Mouse (Mus musculus): Measurements from ENCODE around the gene Fxyd4. TPM values are rescaled to one million over a fixed set of nuclear protein-coding genes. Genes with fewer than 3 reads are reported as not detected.

Gene Fxyd4
- total RNA-seq (2021) = not detected

DNA sequence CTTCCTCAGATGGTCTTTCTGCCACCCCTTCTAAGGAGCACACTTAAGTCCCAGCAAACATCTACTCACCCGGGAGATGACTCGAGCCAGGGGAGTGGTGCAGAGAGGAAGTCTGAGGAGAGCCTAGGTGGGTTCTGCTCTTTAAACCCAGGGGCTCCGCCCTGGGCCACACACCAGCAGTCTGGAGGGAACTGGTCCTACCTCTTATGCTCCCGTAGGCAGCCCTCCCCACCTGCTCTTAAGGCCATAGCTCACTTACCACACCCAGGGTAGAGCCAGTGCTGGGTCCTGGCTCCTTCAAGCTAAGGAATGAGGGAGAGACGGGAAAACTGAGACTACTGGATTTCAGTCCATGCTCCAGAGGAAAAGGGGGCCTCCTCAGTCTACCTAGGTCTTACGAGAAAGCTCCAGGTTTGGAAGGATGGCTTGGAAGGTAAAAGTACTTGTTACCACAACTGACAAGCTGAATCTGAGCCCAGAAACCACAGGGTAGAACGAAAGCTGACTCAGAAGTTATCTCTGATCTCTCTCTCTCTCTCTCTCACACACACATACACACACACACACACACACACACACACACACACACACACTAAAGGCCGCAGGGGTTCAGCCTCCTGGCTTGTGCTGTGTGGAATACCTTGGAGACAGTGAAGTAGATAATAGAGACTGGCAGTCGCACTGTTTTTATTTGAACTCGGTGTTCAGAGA is at the start of gene Fxyd4:
Fxyd4 (minus strand) TSS at position 471 of the 711 bp plus-strand sequence.
- intact Hi-C loops (cut with DNase I) = loop anchor here (5.0 to 10.0 kb wide), 2 partner anchors 130 to 157 kb away; no protein-coding TSS in a partner anchor
- no peak for DNase-seq (ENCODE audit: low spot score in 2 of 2)

DNA sequence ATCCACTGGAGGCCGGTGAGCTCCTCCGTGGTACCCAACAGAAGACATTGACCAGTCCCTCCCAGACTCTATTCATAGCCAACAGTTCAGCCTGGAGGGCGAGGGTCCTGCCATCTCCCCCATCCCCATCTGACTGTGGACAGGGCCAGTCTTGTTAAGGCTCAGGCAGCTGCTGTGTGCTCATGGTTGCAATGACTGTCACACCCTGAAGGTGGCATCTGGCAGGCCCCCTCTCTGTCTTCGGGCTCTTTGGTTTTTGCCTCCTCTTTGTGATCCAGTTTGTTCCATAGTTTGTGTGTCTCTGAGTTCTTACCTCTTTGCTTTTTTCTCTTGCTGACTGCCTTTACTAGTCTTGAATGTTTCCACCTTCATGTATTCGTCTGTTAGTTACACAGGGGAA is 49.7 kb upstream of the Fxyd4 start:
- no peak for DNase-seq (ENCODE audit: low spot score in 2 of 2)
- intact Hi-C loops (cut with DNase I) = no loop called here

DNA sequence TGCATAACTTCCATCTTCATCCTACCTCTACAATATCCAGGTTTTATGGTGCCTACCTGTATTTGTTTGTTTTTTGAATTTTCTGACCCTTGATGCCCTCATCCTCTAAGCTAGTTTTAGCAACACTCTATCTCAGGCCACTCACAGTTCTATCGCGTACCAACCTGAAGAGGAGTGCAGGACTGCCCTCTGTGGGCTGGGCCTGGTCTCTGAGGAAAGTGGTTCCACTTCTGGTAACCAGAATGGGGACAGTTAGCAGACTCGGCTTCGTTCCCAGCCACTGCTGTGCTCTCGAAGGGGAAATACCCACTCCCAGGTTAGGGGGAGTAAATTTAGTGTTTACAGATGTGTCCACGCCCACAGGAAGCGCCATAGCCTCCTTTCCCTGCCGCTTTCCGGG is 29.2 kb upstream of the Fxyd4 start:
- no peak for DNase-seq (ENCODE audit: low spot score in 2 of 2)
- intact Hi-C loops (cut with DNase I) = no loop called here

DNA sequence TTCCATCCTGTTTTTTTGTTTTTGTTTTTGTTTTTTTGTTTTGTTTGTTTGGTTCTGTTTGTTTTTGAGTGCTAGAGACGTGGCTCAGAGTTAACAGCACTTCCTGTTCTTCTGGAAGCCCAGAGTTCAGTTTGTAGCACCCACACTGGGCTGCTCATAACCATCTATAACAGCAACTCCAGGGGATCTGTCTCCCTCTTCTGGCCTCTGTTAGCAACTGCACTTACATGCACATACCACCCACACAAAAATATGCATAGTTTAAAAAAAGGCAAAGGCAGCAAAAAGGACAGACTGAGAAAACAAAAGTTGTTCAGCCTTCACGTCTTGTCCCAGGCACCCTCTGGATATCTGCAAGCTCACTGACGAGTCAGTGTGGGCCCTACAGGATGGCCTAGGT is 25.7 kb upstream of the Fxyd4 start:
- intact Hi-C loops (cut with DNase I) = no loop called here
- no peak for DNase-seq (ENCODE audit: low spot score in 2 of 2)

DNA sequence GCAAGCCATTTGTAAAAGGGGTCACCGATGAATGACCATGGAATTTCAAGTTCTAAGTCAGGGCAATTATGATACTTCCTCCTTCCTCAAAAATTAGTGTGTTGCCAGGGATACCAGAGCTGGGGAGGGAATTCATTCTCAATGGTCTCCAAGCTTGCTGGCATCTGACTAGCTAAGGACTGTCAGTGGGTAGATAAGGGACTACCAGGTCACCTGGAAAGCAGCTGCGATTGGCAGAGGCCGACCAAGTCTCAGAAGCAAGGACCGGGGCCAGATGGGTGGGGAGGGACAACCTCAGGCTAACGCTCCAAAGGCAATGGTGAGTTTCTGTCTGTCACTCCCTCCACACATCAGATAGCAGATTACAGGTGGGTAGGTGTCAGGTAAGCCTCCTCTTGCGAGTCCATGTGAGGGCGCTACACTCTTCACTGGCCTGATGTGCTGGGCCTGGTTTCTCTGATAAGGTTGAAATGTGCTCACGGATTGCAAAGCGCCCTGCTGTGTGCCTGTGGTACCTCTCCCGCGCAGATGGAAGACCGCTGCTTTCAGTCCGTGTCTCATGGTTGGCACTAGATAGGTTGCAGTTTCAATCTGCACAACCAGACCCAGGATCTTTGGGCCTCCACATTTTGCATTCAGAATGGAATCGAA is 19.5 kb upstream of the Fxyd4 start:
- DNase-seq (ENCODE audit: low spot score in 2 of 2) = peak in 1 of 2 experiments; percentile 23
- intact Hi-C loops (cut with DNase I) = no loop called here

DNA sequence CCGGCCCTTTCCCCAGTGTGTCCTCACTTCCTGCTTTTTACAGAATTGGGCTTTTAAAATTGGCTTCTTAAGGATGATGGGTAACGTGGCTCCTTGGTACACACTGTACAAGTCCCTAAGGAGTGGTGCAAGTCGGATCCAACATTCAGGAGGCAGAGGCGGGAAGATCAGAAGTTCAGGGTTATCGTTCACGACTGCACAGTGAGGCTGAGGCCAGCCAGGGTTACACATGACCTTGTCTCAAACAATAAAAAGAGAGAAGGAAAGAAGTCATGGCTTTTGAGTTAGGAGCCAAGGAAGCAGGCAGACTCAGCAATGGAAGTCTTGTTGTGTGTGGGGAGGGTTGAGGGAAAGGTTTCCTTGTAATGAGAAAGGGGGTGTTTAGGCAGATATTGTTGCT is 18.7 kb upstream of the Fxyd4 start:
- no peak for DNase-seq (ENCODE audit: low spot score in 2 of 2)
- intact Hi-C loops (cut with DNase I) = no loop called here

DNA sequence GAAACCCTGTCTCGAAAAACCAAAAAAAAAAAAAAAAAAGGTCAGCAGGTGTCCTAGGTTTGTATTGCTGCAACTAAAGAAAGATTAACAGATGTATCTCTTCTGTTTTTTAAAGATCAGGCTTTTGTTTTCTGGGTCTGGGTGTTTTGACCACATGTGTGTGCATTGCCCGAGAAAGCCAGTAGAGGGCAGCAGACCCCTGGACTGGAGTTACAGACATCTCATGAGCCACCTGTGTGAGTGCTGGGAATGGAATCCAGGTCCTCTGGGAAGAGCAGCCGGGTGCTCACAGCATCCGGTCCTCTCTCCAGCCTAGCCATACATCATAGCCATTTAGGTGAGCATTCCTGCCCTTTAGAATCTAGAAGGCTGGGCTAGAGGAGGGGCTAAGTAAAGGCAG is 14.8 kb upstream of the Fxyd4 start:
- no peak for DNase-seq (ENCODE audit: low spot score in 2 of 2)
- intact Hi-C loops (cut with DNase I) = no loop called here

DNA sequence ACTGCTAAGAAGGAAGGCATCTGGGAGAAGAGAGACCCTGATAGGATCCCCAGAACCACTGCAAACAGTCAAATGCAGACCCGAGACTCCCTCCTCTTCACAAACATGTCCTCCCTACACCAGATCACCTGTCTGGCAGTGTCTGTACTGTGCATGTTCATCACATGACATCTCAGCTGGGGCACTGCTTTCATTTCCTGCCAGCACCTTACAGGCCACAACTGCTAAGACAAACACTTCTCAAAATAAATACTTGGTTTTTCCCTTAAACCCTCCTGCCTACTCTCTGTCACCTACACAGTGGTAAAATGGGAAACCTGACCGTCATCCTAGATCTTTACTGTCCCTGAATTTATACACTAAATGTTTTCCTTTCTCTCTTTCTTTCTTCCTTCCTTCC is 6.4 kb upstream of the Fxyd4 start:
- intact Hi-C loops (cut with DNase I) = loop anchor here (5.0 kb wide), 1 partner anchor 68 kb away; the partner anchor contains the start of gene Rasgef1a
- DNase-seq (ENCODE audit: low spot score in 2 of 2) = no peak

DNA sequence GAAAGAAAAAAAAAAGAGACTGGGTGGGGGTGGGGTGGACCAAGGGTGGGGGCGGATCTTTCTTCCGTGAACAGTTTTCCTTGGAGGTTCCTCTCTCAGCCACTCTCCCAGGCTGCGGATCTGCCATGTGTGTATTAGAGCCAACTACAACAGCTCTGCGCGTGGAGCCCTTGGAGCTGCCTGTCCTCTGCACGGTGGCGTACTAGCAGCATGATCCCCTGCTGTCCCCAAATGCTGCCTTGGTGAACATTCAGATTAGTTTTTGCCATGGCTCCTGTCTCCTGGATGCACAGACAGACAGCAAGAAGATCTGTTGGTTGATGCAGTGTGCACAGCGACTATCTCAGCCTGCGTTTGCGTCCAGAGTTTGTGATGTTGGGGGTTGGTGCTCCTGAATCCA is 5.3 kb upstream of the Fxyd4 start:
- intact Hi-C loops (cut with DNase I) = loop anchor here (5.0 kb wide), 1 partner anchor 70 kb away; the partner anchor contains the start of gene Rasgef1a
- peak in 1 of 2 experiments; percentile 30 for DNase-seq (ENCODE audit: low spot score in 2 of 2)

DNA sequence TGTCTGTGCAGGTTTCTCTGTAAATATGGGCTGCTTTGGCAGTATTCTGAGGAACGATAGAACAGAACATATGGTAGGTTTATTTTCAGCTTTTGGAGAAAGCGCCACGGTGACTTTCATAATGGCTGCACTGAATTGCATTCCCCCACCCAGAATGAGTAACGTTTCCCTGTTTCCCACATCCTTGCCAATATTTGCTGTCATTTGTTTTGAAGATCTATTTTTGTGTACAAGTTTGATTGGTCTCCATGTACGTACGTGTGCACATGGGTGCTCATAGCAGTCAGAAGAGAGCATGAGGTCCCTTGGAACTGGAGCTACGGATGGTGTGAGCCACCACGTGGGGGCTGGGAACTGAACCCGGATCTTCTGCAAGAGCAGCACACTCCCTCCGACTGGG is 1.5 kb upstream of the Fxyd4 start:
- intact Hi-C loops (cut with DNase I) = loop anchor here (5.0 to 10.0 kb wide), 2 partner anchors 128 to 156 kb away; no protein-coding TSS in a partner anchor
- peak in 1 of 2 experiments; percentile 16 for DNase-seq (ENCODE audit: low spot score in 2 of 2)

DNA sequence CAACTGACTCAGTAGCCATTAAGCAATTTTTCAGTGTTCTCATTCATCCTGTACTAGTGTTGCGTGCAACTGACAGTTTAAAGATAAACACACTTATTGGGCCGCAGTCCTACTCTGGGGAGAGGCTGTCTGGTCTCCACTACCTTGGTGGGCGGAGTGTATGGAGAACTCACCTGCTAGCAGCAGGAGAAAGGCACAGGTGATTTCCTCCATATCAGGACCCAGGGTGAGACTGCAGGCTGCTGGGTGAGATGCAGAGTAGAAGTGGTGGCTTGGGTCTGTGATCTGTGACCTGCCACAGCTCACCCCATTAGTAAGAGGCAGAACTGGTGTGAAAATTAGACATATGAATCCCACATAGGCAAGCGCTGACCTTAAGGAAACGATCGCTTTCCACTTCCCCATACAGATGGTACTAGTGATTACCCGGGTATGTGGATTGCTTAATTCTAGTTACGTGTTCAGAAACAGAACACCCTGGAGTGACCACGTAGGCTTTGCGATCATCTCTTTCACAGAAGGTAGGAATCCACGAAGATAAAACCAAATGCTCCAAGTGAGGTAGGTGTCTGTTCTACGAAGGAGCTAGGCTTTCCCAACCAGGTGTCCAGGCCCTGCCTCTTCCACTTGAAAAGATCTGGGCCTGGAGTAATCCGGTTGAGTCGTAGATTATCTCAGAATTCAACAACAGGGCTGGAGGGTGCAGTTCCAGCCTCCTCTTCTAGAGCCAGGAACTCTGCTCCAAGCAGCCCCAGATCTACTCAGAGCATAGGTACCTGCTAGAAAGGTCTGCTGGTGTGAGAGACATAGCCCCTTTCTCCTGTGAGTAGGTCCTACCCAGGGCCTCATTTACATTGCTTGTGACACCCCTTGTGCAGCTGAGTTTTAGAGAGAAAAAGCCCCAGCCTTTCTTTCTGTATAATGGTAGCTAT is 1.5 kb downstream of the Fxyd4 start:
- intact Hi-C loops (cut with DNase I) = loop anchor here (5.0 to 10.0 kb wide), 2 partner anchors 131 to 159 kb away; no protein-coding TSS in a partner anchor
- no peak for DNase-seq (ENCODE audit: low spot score in 2 of 2)

DNA sequence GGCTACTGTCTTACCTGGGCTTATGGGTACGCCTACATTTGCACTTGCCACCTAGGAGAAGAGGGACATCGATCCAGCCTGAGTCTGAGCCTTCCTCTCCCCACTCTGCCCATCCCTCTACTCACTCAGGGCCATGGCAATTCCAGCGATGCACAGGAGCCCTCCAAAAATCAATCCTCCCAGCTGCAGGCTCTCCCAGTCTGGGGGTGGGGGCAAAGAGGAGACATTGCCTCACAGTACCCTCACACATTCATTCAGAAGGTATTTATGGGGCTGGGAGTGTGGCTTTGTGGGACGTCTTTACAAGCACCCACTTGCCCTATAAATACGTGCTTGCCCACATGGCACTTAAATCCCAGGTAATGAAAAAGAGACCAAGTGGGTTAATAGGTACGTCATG is 3.2 kb downstream of the Fxyd4 start:
- intact Hi-C loops (cut with DNase I) = loop anchor here (10.0 kb wide), 1 partner anchor 160 kb away; no protein-coding TSS in a partner anchor
- no peak for DNase-seq (ENCODE audit: low spot score in 2 of 2)

DNA sequence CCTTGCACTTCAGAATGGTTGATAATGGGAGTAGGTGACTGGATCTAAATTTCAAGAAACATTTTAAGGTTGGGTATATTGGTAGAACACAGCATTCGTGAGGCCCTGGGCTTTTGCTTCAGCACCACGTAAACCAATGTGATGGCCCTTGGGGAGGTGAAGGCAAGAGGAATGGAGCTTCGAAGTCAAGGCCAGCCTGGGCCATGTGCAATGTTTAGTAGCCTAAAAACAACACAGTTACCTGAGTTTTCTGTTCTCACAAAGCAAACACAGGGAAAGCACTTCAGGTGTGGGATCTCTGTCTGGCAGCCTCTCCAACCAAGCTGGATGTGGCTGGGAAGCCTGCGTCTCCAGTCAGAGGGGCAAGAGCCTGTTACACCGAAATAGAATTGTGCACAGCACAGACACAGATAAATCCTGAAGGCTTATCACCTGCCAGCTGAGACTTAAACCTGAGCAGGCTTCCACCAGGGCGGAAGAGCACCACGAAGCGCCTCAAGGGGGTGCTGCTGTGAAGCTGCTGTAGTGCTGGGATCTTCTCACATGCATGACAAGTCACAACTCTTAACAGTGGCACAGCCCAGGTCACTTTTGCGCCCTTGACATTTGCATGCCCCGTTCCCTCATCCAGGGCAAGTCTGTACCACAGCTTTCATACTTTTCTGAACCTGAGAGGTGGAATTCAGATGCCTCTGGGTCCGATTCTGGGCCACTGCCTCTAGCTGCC is 5.0 kb downstream of the Fxyd4 start:
- DNase-seq (ENCODE audit: low spot score in 2 of 2) = peak in 1 of 2 experiments; percentile 24
- intact Hi-C loops (cut with DNase I) = loop anchor here (10.0 kb wide), 1 partner anchor 162 kb away; no protein-coding TSS in a partner anchor

DNA sequence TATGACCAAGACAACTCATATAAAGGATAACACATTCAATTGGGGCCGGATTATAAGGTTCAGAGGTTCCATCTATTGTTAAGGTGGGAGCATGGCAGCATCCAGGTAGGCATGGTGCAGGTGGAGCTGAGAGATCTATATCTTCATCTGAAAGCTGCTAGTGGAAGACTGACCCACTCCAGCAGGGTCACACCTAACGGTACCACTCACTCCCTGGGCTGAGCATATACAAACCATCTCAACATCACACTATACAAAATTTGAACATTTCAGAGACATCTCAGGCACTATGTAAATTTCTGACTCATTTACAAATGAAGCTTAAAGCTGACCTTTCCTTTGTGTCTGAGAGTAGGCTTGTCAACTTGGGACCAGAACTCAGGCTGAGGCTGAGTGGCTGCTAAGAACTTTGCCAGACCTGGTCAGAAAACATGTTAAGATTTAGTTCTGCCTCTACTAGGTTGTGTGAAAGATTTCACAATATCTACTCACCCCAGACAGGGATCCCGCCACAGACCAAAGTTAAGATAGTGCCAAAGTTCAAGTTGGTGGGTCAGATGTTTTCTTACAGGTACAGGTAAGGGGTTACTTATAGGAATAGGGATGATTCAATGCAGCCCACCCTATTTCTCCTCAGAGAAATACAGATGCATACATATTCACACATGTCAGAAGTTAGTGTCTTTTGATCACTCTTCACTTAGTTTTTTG is 7.4 kb downstream of the Fxyd4 start:
- intact Hi-C loops (cut with DNase I) = loop anchor here (10.0 kb wide), 1 partner anchor 165 kb away; no protein-coding TSS in a partner anchor
- no peak for DNase-seq (ENCODE audit: low spot score in 2 of 2)

DNA sequence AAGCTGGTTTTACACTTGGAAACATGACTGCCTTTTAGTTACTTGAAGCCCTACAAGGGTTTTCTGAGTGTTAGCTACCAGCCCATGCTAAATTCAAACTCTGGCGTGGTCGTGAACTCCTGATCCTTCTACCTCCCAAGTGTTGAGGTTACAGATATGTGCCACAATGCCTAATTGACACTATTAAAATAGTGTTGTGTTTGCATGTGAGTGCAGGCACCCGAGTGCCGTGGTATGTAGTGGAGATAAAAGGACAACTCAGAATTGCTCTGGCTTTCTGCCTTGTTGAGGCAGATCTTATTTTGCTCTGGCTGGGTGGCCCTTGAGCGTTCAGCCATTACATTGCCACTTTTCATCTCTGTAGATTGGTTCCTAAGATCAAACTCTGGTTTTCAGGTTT is 8.7 kb downstream of the Fxyd4 start:
- intact Hi-C loops (cut with DNase I) = no loop called here
- DNase-seq (ENCODE audit: low spot score in 2 of 2) = no peak

DNA sequence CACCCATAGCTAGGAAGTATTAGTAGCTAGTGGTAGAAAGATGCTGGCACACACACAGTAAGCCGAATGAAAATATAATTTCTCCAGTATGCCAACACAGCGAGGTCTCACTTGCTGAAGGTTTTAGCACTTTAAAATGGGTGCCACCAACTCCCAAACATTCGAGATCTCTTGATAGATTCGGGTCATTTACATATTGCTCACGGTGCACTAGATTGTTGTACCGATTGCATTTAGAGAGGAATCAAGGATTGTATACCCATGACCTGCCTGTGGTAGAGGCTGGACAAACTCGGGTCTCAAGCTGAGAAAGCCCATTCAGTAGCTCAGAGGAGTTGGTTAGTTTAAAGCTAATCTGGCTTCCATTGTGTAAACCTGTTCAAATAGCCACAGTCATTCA is 9.5 kb downstream of the Fxyd4 start:
- intact Hi-C loops (cut with DNase I) = no loop called here
- DNase-seq (ENCODE audit: low spot score in 2 of 2) = no peak

DNA sequence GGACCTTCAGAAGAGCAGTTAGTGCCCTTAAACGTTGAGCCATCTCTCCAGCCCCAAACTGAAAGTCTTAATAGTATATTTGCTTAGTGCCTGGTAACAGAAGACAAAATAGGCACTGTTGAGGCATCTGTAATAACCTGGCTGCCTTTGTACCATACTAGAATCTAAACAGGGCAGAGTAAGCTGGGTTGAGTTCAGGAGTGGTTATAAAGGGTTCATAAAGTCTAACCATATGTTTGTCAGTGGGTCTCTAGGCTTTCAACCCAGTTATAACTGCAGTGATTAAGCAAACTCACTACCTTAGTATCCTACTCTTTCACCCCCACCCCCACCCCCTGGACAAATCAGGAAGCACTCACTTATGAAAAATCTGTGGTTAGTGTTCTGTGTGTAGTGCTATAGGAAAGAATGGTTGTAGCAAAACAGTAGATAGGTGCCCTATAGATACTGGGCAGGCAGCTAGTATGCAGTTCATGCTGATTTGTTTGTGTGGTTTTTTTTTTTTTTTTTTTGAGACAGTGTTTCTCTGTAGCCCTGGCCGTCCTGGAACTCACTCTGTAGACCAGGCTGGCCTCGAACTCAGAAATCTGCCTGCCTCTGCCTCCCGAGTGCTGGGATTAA is 10.5 kb downstream of the Fxyd4 start:
- no peak for DNase-seq (ENCODE audit: low spot score in 2 of 2)
- intact Hi-C loops (cut with DNase I) = no loop called here

DNA sequence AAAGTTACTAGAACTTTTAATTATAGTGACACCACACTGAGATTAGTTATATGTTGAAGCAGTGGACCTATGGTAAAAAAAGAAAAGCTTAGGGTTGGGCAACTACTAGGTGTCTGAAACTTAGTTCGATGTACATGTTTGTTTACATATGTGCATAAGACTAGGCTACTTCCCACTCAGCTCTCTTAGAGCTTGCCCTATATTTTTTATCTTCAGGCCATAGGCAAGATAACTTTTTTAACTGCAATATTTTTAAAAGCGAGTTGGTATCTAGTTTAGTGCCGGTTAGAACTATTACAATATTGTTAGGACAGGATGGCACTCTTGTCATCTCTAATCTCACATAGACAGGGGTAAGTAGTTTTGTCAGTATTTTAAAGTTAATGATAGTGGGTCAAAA is 15.5 kb downstream of the Fxyd4 start:
- DNase-seq (ENCODE audit: low spot score in 2 of 2) = no peak
- intact Hi-C loops (cut with DNase I) = no loop called here

Measured in left cerebral cortex, postnatal 36 days (tissue).